Mouse (Mus musculus) stomach, postnatal 0 days (tissue): ENCODE results near the gene Ccdc38. TPM values are rescaled to one million over a fixed set of nuclear protein-coding genes. Genes with fewer than 3 reads are reported as not detected.

ENCODE experiments used
- ATAC-seq: fragments of 200-750 bp; cut with Nextera tagmentation; 2 replicates; pipeline ENCODE4 v1.8.0; 2017; ENCODE audit not compliant: low FRiP score, low TSS enrichment
- DNase-seq: peaks from one replicate; pipeline ENCODE4 v3.0.0-alpha.2; 2016; ENCODE audit warnings: low spot score
- H3K27ac ChIP-seq: fragments of 300-500 bp; sonication (generic); replicated peaks from 2 replicates; pipeline ENCODE4 v1.5.1; 2014; ENCODE audit warnings: mild to moderate bottlenecking, control low read depth
- H3K27me3 ChIP-seq: fragments of 300-500 bp; sonication (generic); 2 replicates; pipeline ENCODE4 v1.6.1; 2014; ENCODE audit warnings: low read length; ENCODE audit not compliant: control insufficient read depth, insufficient read depth
- H3K36me3 ChIP-seq: fragments of 300-500 bp; sonication (generic); 2 replicates; pipeline ENCODE4 v1.6.1; 2014; ENCODE audit warnings: low read length, mixed read lengths; ENCODE audit not compliant: control insufficient read depth, insufficient read depth
- H3K4me1 ChIP-seq: fragments of 300-500 bp; sonication (generic); replicated peaks from 2 replicates; pipeline ENCODE4 v1.6.1; 2014; ENCODE audit warnings: antibody characterized with exemption; ENCODE audit not compliant: control insufficient read depth, insufficient read depth
- H3K4me2 ChIP-seq: fragments of 300-500 bp; sonication (generic); replicated peaks from 2 replicates; pipeline ENCODE4 v1.6.1; 2014; ENCODE audit warnings: low read depth, mild to moderate bottlenecking, control low read depth, moderate library complexity
- H3K4me3 ChIP-seq: fragments of 300-500 bp; sonication (generic); 2 replicates; pipeline ENCODE4 v1.5.1; 2014; ENCODE audit warnings: low read depth, low read length, control low read depth
- H3K9ac ChIP-seq: fragments of 300-500 bp; sonication (generic); 2 replicates; pipeline ENCODE4 v1.6.1; 2014; ENCODE audit warnings: mild to moderate bottlenecking, low read length, control low read depth, mixed read lengths
- H3K9me3 ChIP-seq: fragments of 300-500 bp; sonication (generic); 2 replicates; pipeline ENCODE4 v1.6.1; 2016; ENCODE audit warnings: low read length; ENCODE audit not compliant: control insufficient read depth
- CTCF ChIP-seq: IDR thresholded peaks from 2 replicates; pipeline ENCODE4 v1.5.1; 2016; ENCODE audit warnings: antibody characterized with exemption, low read depth, mild to moderate bottlenecking, moderate library complexity
- EP300 ChIP-seq: optimal IDR thresholded peaks from 2 replicates; pipeline ENCODE3; 2016; ENCODE audit warnings: antibody characterized with exemption
- WGBS: fragments of 180-500 bp; shearing (Covaris S2); extraction: QIAGEN DNeasy Blood & Tissue Kit; methylation state at CpG from one replicate; pipeline ENCODE4 v1.1.7; 2014; 5-methylcytosine and 5-hydroxymethylcytosine counted together
- polyA plus RNA-seq: library from polyadenylated mRNA; unstranded; fragments of >200 nt; fragmentation: Nextera tagmentation; extraction: Ambion mirVana; gene quantifications from 2 replicates; pipeline ENCODE4 v1.2.1, GENCODE M21; 2015

The Ccdc38 gene
- polyA plus RNA-seq, result 0.16 and 0.45 TPM in 2 replicates

DNA sequence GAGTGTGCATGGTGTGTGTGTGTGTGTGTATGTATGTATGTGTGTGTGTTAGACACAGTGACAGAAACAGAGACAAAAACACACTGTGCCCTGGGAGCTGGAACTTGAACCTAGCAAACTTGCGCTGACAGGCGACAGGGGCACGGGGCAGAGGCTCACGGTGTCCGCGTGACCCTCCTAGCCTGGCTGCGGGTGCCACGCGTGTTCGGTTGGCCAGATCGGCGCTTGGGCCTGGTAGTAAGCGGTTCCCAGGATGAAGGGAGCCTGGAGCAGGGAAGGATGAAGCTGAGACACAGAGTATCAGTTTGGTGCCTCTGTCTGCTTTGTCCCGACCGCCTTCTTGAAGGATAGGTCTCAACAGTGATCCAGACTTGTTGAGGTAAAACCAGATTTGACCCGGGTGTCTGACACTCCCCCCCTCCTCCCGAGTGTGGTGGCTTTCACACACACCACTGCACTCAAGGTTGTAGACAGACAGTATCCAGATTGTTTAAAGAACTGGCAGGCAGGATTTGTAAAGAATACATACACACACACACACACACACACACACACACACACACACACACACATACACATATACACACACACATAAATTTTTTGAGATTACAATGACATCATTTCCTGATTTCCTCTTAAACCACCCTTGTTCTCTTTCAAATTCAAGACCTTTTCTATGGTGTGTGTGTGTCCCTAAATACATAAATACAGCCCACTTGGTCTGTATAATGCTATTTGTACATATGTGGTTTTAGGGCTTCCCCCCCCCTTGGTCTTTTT, at the start of gene Ccdc38:
TSS of gene Ccdc38 (plus strand) at position 202 of the 780 bp plus-strand sequence.
- DNase-seq (no peak), ATAC-seq (peak; percentile 20; the same call in 1 of the 2 replicates)
- Histone ChIP-seq H3K36me3 (no peaks in the 10 kb centered on the region), H3K4me1 (peaks cover 3% of the 10 kb centered on the region; the same call in 1 of the 2 replicates), H3K4me2 (peak within 1 kb of the TSS; percentile 66), H3K9ac (peak within 1 kb of the TSS; percentile 5), H3K27ac (no peak within 1 kb of the TSS), H3K4me3 (peak within 1 kb of the TSS; percentile 36), H3K27me3 (no peaks in the 10 kb centered on the region), H3K9me3 (no peaks in the 10 kb centered on the region)
- no peak for TF ChIP-seq CTCF
- no peak for TF ChIP-seq EP300
- 67% methylated on average over 17 of the region's 17 CpGs for WGBS

DNA sequence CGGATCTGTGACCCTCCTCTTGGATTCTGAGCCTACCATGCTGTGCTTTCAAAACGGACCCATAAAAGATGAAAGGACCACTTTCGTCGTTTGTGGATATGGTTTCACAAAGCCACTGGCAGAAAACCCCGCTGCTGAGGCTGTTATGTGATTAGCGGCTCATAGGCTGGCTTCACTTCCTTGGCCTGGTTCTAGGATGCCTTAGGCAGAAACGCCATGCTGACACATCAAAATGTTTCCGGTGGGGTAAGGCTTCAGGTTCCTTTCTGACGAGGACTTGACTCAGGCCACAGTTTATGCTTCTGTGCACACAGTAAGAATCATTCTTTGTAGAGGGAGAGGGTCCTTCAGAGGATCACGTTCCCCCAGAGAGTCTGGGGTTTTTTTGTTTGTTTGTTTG, 39.6 kb upstream of the Ccdc38 start:
- H3K4me2 ChIP-seq, result no peak overlapping the region
- no peaks in the 10 kb centered on the region for H3K4me1 ChIP-seq
- TF ChIP-seq EP300, result no peak
- TF ChIP-seq CTCF, result no peak
- no peak for ATAC-seq
- H3K9me3 ChIP-seq, result no peaks in the 10 kb centered on the region
- DNase-seq, result no peak
- H3K4me3 ChIP-seq, result no peak overlapping the region
- H3K9ac ChIP-seq, result no peak overlapping the region
- H3K27me3 ChIP-seq, result no peaks in the 10 kb centered on the region
- H3K27ac ChIP-seq, result no peak overlapping the region
- WGBS, result 65% methylated on average over 10 of the region's 10 CpGs
- H3K36me3 ChIP-seq, result no peaks in the 10 kb centered on the region

- Histone ChIP-seq H3K9me3 (no peaks in the 10 kb centered on the region), H3K4me3 (no peak overlapping the region), H3K27me3 (no peaks in the 10 kb centered on the region), H3K9ac (no peak overlapping the region), H3K4me1 (no peaks in the 10 kb centered on the region), H3K27ac (no peak overlapping the region), H3K4me2 (no peak overlapping the region), H3K36me3 (no peaks in the 10 kb centered on the region)
- ATAC-seq, result no peak
- TF ChIP-seq CTCF, result no peak
- TF ChIP-seq EP300, result no peak
- DNase-seq, result no peak
- 73% methylated on average over 10 of the region's 10 CpGs for WGBS
These were observed 39.1 kb upstream of the Ccdc38 start for GRCm38 (mm10) chr10:93501346-93501745.

- Histone ChIP-seq H3K27ac (no peak overlapping the region), H3K9ac (no peak overlapping the region), H3K4me3 (no peak overlapping the region), H3K9me3 (no peaks in the 10 kb centered on the region), H3K4me2 (no peak overlapping the region), H3K4me1 (no peaks in the 10 kb centered on the region), H3K36me3 (no peaks in the 10 kb centered on the region), H3K27me3 (no peaks in the 10 kb centered on the region)
- 63% methylated on average over 7 of the region's 7 CpGs for WGBS
- TF ChIP-seq CTCF, result no peak
- TF ChIP-seq EP300, result no peak
- DNase-seq (no peak), ATAC-seq (no peak)
These were observed 32.0 kb upstream of the Ccdc38 start for GRCm38 (mm10) chr10:93508383-93508970.

DNA sequence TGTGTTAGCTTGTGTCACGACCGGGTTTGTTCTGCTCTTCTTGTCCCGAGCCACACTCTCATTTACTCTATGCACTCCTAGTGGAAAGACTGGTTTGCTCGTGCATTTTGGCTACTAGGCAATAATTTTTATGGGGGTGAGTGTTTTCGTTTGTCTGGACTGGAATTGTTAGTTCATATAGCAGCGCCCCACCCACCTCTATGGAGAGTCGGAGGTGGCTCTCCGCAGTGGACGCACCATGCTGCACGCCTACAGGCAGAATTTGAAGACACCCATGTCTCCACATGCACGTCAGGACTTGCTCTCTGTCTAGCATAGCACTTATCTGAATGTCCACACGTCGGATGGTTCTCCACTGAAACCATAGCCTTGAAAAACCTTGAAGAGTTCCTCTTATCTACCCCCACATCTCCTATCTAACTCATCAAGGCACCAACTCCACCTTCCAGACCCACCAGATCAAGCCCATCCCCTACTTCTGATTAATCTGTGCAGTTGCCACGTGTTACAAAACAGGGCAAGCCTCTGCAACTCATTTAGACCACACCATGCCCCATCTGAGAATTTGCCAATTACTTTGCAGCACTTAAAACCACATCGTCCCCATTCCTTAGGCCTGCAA, 30.8 kb upstream of the Ccdc38 start:
- no peak for TF ChIP-seq CTCF
- no peak for TF ChIP-seq EP300
- H3K4me1 ChIP-seq, result no peaks in the 10 kb centered on the region
- no peaks in the 10 kb centered on the region for H3K36me3 ChIP-seq
- no peak overlapping the region for H3K27ac ChIP-seq
- DNase-seq, result no peak
- 67% methylated on average over 15 of the region's 15 CpGs for WGBS
- no peak overlapping the region for H3K9ac ChIP-seq
- no peak overlapping the region for H3K4me3 ChIP-seq
- ATAC-seq, result no peak
- H3K9me3 ChIP-seq, result no peaks in the 10 kb centered on the region
- no peak overlapping the region for H3K4me2 ChIP-seq
- H3K27me3 ChIP-seq, result no peaks in the 10 kb centered on the region

DNA sequence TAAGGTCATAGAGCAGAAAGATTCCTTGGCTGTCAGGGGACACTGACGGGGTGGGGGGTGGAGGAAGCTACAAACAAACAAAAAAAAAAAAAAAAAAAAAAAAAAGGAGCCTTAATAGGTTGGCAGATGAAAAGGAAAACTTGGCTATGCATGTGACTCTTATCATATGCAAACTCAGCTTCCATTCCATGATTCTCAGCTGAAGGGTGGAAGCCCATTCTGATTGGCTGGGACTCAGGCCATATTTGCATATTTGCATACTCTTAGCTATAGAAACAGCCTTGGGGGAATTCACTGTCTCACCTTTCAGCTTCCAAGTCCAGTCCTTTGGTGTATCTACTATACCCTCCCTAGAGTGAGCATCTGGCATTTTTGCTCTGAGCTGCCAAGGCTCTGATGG, 25.0 kb upstream of the Ccdc38 start:
- H3K9me3 ChIP-seq, result no peaks in the 10 kb centered on the region
- DNase-seq, result no peak
- no peak for ATAC-seq
- no peak for TF ChIP-seq CTCF
- no peak for TF ChIP-seq EP300
- WGBS, result 12% methylated on average over 1 of the region's 1 CpGs
- no peaks in the 10 kb centered on the region for H3K27me3 ChIP-seq
- no peak overlapping the region for H3K4me2 ChIP-seq
- no peaks in the 10 kb centered on the region for H3K36me3 ChIP-seq
- H3K9ac ChIP-seq, result no peak overlapping the region
- H3K4me3 ChIP-seq, result no peak overlapping the region
- H3K4me1 ChIP-seq, result no peaks in the 10 kb centered on the region
- no peak overlapping the region for H3K27ac ChIP-seq
